Mouse (Mus musculus): ENCODE measurements around the gene Gm10273.

The Gm10273 gene

GRCm38 (mm10) chr10:59403793-59404149 lies 8.3 kb downstream of the Gm10273 start:
- DNase-seq, result no peak

GRCm38 (mm10) chr10:59408499-59408898 lies 13.1 kb downstream of the Gm10273 start:
- no peak for DNase-seq

GRCm38 (mm10) chr10:59410264-59410663 lies 14.8 kb downstream of the Gm10273 start:
- DNase-seq, result no peak

GRCm38 (mm10) chr10:59413711-59414110 lies 18.3 kb downstream of the Gm10273 start:
- DNase-seq, result no peak

GRCm38 (mm10) chr10:59416623-59417022 lies 21.2 kb downstream of the Gm10273 start:
- DNase-seq, result no peak

GRCm38 (mm10) chr10:59419516-59419915 lies 24.1 kb downstream of the Gm10273 start:
- no peak for DNase-seq

GRCm38 (mm10) chr10:59424453-59424852 lies 29.0 kb downstream of the Gm10273 start:
- no peak for DNase-seq

GRCm38 (mm10) chr10:59425369-59425768 lies 29.9 kb downstream of the Gm10273 start:
- peak; percentile 41 for DNase-seq

GRCm38 (mm10) chr10:59426371-59426770 lies 30.9 kb downstream of the Gm10273 start:
- DNase-seq, result no peak

- no peak for DNase-seq
Measured at GRCm38 (mm10) chr10:59429448-59430135, 34.2 kb downstream of the Gm10273 start.

- no peak for DNase-seq
Measured at GRCm38 (mm10) chr10:59430701-59431218, 35.3 kb downstream of the Gm10273 start.

- DNase-seq, result no peak
Measured at GRCm38 (mm10) chr10:59435746-59436145, 40.3 kb downstream of the Gm10273 start.

GRCm38 (mm10) chr10:59438651-59439050 lies 43.2 kb downstream of the Gm10273 start:
- DNase-seq, result no peak

GRCm38 (mm10) chr10:59439508-59439931 lies 44.1 kb downstream of the Gm10273 start:
- DNase-seq, result no peak

GRCm38 (mm10) chr10:59440177-59440576 lies 44.7 kb downstream of the Gm10273 start:
- no peak for DNase-seq

- no peak for DNase-seq
Measured at GRCm38 (mm10) chr10:59441735-59442134, 46.3 kb downstream of the Gm10273 start, which contains the start of gene Oit3. TSS of gene Oit3 (minus strand) at chr10:59441778.

GRCm38 (mm10) chr10:59443212-59443611 lies 47.8 kb downstream of the Gm10273 start:
- DNase-seq, result no peak

GRCm38 (mm10) chr10:59444106-59444505 lies 48.7 kb downstream of the Gm10273 start:
- DNase-seq, result no peak

- no peak for DNase-seq
Measured at GRCm38 (mm10) chr10:59444635-59445034, 49.2 kb downstream of the Gm10273 start.
